Mouse (Mus musculus) ES-E14 (cell line): ENCODE results near the gene Ppp1r14b. TPM values are rescaled to one million over a fixed set of nuclear protein-coding genes. Genes with fewer than 3 reads are reported as not detected.
A peak's percentile ranks its signal among the peaks of the same experiment; 100 is the strongest.

ENCODE experiments used
- DNase-seq: peaks from one replicate; pipeline ENCODE4 v3.0.0-alpha.2; 2013; ENCODE audit warnings: low read depth, low spot score
- H3K27ac ChIP-seq: 2 replicates; pipeline ENCODE4 v1.5.1; 2012; ENCODE audit warnings: low read depth, mild to moderate bottlenecking, low read length, moderate library complexity, mixed read lengths; ENCODE audit not compliant: poor library complexity, insufficient read depth, severe bottlenecking
- H3K36me3 ChIP-seq: 2 replicates; pipeline ENCODE4 v1.6.1; 2012; ENCODE audit warnings: mild to moderate bottlenecking, low read length, moderate library complexity, mixed read lengths; ENCODE audit not compliant: control insufficient read depth, poor library complexity, insufficient read depth, severe bottlenecking
- H3K4me1 ChIP-seq, 2 experiments: fragments of 150-350 bp in 1 of 2; sonication (generic) in 1 of 2; 2 replicates each; pipeline ENCODE4 v1.6.1; 2012; ENCODE audit warnings: low read length in 2 of 2, mild to moderate bottlenecking in 1 of 2, mixed read lengths in 1 of 2; ENCODE audit not compliant: control insufficient read depth in 2 of 2, insufficient read depth in 2 of 2, poor library complexity in 1 of 2
- H3K4me3 ChIP-seq, 2 experiments: fragments of 150-350 bp in 1 of 2; sonication (generic) in 1 of 2; 2 replicates each; pipeline ENCODE4 v1.5.1; 2012; ENCODE audit warnings: low read length in 2 of 2, low read depth in 1 of 2, mild to moderate bottlenecking in 1 of 2, mixed read lengths in 1 of 2; ENCODE audit not compliant: insufficient read depth in 1 of 2, poor library complexity in 1 of 2, severe bottlenecking in 1 of 2
- H3K9ac ChIP-seq: 2 replicates; pipeline ENCODE4 v1.6.1; 2012; ENCODE audit warnings: low read depth, mild to moderate bottlenecking, low read length, mixed read lengths; ENCODE audit not compliant: poor library complexity, insufficient read depth, severe bottlenecking
- H3K9me3 ChIP-seq: fragments of 150-350 bp; sonication (generic); 2 replicates; pipeline ENCODE4 v1.6.1; 2012; ENCODE audit warnings: low read depth, mild to moderate bottlenecking, low read length; ENCODE audit not compliant: control insufficient read depth, insufficient read depth
- CHD2 ChIP-seq: IDR thresholded peaks from 2 replicates; pipeline ENCODE4 v1.6.1; 2014; ENCODE audit warnings: mild to moderate bottlenecking, low read depth, low read length, inconsistent platforms
- HCFC1 ChIP-seq: IDR thresholded peaks from 2 replicates; pipeline ENCODE4 v1.6.1; 2012; ENCODE audit warnings: low read length, inconsistent platforms, borderline replicate concordance; ENCODE audit not compliant: insufficient read depth
- MAFK ChIP-seq: IDR thresholded peaks from 2 replicates; pipeline ENCODE4 v1.6.1; 2014; ENCODE audit warnings: mild to moderate bottlenecking, low read depth, low read length, inconsistent platforms; ENCODE audit not compliant: insufficient read depth
- ZC3H11A ChIP-seq: IDR thresholded peaks from 2 replicates; pipeline ENCODE4 v1.6.1; 2012; ENCODE audit warnings: low read depth, mild to moderate bottlenecking, inconsistent platforms, low read length, borderline replicate concordance
- ZNF384 ChIP-seq: IDR thresholded peaks from 2 replicates; pipeline ENCODE4 v1.6.1; 2012; ENCODE audit warnings: low read depth, low read length, inconsistent platforms
- in situ Hi-C, 2 experiments: fragments of 600-800 bp; cut with MboI; formaldehyde crosslinking; loops; one replicate each; pipeline ENCODE4 v1.15.1; 2025; ENCODE audit warnings: low sequenced_read_pairs in 2 of 2, inconsistent platforms in 1 of 2; ENCODE audit not compliant: unreplicated experiment in 2 of 2
- total RNA-seq: library from RNA; depleted of rRNA; stranded (reverse); fragments of 300-350 nt; gene quantifications from 2 replicates; pipeline ENCODE4 v1.2.3, GENCODE M21; 2012

Gene Ppp1r14b
- total RNA-seq, 1 experiment = 385 TPM

- TF ChIP-seq ZNF384 = no peak
- no peak for TF ChIP-seq CHD2
- Histone ChIP-seq H3K36me3 (no peaks in the 10 kb centered on the region), H3K4me1 (peaks cover 3 to 26% of the 10 kb centered on the region in 2 experiments), H3K9me3 (no peaks in the 10 kb centered on the region), H3K27ac (no peak within 1 kb of the TSS), H3K4me3 (peak within 1 kb of the TSS; percentile 58 to 67), H3K9ac (peak within 1 kb of the TSS; percentile 46)
- in situ Hi-C loops = no loop called here
- DNase-seq = no peak
Observed at GRCm38 (mm10) chr19:6934195-6934977, 40.4 kb upstream of the Ppp1r14b start, which contains the start of gene Kcnk4. Gene Kcnk4, minus strand, starts transcription at chr19:6934515.

DNA sequence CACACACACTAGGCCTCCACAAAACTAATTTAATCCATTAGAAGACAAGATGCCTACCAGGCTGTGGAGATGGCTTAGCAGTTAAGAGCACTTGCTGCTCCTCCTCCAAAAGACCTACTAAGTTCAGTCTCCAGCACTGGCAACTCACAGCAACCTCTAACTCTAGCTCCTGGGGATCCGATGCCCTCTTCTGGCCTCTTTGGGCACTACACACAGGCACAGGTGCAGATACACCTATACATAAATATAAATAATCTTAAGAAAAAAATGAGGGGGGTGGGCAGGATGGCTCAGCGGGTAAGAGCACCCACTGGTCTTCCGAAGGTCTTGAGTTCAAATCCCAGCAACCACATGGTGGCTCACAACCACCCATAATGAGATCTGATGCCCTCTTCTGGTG, 38.5 kb upstream of the Ppp1r14b start:
- in situ Hi-C loops = no loop called here
- H3K4me1 ChIP-seq = peaks cover 2 to 21% of the 10 kb centered on the region in 2 experiments; a peak in 3 of 4 replicates

DNA sequence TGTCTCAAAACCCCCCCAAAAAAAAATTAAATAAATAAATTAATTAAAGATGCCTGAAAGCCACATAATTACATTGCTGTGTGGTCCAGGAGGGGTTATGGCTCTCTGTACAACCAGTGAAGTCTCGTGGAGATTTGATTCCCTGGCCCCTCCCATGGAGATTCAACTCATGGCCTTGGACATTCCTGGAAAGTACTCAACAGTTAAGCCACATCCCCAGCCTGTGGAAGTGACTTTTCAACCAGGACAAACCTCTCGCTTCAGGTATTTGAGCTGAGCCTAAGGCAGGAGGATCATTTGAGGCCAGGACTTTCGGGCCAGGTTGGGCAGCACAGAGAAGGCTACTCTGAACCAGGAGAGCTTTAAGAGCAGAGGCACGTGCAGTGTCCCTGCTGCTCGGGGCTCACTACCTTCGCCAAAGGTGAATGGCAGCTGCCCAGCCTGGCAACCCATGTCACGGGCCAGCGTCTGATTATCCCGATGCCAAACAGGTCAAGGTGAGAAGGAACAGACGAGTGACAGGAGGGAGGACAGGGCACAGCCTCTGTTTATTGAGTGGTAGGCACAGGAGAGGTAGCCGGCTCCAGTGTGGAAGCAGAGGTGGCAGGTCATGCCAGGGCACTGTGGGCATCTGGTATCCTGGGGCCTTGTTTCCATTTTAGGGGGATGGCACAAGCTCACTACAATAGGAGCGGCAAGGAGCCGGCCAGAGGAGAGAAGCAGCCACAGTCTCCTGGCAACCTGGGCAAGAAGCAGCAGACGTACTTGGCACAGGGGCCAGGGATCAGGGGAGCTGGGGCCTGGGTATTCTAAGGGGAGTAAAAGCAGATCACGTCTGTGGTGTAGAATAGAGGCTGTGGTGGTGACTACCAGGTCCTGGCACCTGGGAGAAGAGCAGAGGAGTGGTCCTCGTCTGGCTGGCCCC, 37.0 kb upstream of the Ppp1r14b start:
- in situ Hi-C loops = no loop called here
- DNase-seq = no peak
- no peak overlapping the region for H3K9ac ChIP-seq
- TF ChIP-seq MAFK = no peak
- TF ChIP-seq CHD2 = no peak
- no peak for TF ChIP-seq HCFC1
- no peak for TF ChIP-seq ZNF384
- TF ChIP-seq ZC3H11A = no peak
- peaks cover 2 to 12% of the 10 kb centered on the region in 2 experiments; a peak in 2 of 4 replicates for H3K4me1 ChIP-seq
- H3K9me3 ChIP-seq = no peaks in the 10 kb centered on the region
- H3K36me3 ChIP-seq = no peaks in the 10 kb centered on the region
- no peak overlapping the region for H3K27ac ChIP-seq
- H3K4me3 ChIP-seq = no peak overlapping the region

More for the DNA sequence above, 38.5 kb upstream of the Ppp1r14b start:
- no peak overlapping the region for H3K4me3 ChIP-seq
- H3K9me3 ChIP-seq = no peaks in the 10 kb centered on the region
- H3K36me3 ChIP-seq = no peaks in the 10 kb centered on the region
- H3K9ac ChIP-seq = no peak overlapping the region
- TF ChIP-seq ZNF384 (no peak), CHD2 (no peak), MAFK (no peak), HCFC1 (no peak), ZC3H11A (no peak)
- no peak for DNase-seq
- no peak overlapping the region for H3K27ac ChIP-seq

- no peak overlapping the region for H3K4me3 ChIP-seq
- TF ChIP-seq ZNF384 (no peak), CHD2 (no peak), ZC3H11A (no peak), HCFC1 (no peak), MAFK (no peak)
- H3K36me3 ChIP-seq = no peaks in the 10 kb centered on the region
- no peaks in the 10 kb centered on the region for H3K9me3 ChIP-seq
- H3K9ac ChIP-seq = no peak overlapping the region
- peaks cover 2 to 7% of the 10 kb centered on the region in 2 experiments; a peak in 2 of 4 replicates for H3K4me1 ChIP-seq
- H3K27ac ChIP-seq = no peak overlapping the region
- DNase-seq = no peak
- in situ Hi-C loops = no loop called here
Observed at GRCm38 (mm10) chr19:6939106-6940002, 35.4 kb upstream of the Ppp1r14b start.
